Mouse (Mus musculus) B cell, adult 62 days (primary cell): ENCODE data around the gene 4930523C07Rik. TPM values are rescaled to one million over a fixed set of nuclear protein-coding genes. Genes with fewer than 3 reads are reported as not detected.

Experiments used
- total RNA-seq: library from RNA; stranded (reverse); gene quantifications from 4 replicates; pipeline ENCODE4 v1.2.4, GENCODE M21; 2023

Gene 4930523C07Rik
- 485 to 554 TPM (median 488 TPM) in 4 replicates for total RNA-seq

GRCm38 (mm10) chr1:160044237-160045021 is at the start of gene 4930523C07Rik:
Gene 4930523C07Rik (plus strand): TSS chr1:160044382.

Other genes starting within 250 kb of the 4930523C07Rik start
- gene Tnn, start 109.2 kb downstream of the 4930523C07Rik start, total RNA-seq = not detected in 4 replicates
- 34.6 to 37.2 TPM (median 35.7 TPM) in 4 replicates for gene Mrps14, start 150.8 kb downstream of the 4930523C07Rik start, total RNA-seq
- 47.8 to 70.7 TPM (median 58.9 TPM) in 4 replicates for gene Cacybp, start 168.5 kb downstream of the 4930523C07Rik start, total RNA-seq